Mouse (Mus musculus) hematopoietic stem cell, adult 5-6 weeks (primary cell): Measurements from ENCODE around the gene Cip2a. TPM values are rescaled to one million over a fixed set of nuclear protein-coding genes. Genes with fewer than 3 reads are reported as not detected.

Experiments used
- total RNA-seq: library from RNA; stranded (forward); fragments of 172-1452, 232-1000 nt; gene quantifications from 2 replicates; pipeline ENCODE4 v1.2.3, GENCODE M21; 2017

Cip2a gene
- total RNA-seq, 1 experiment from 2014 or later: 89.5 TPM

Other genes starting within 250 kb of the Cip2a start
- gene Trat1, start 222.2 kb upstream of the Cip2a start, total RNA-seq: 1.2 and 1.8 TPM in 2 replicates
- gene Retnlb, start 177.3 kb upstream of the Cip2a start, total RNA-seq: not detected in 2 replicates
- not detected in 2 replicates for gene Retnla, start 151.6 kb upstream of the Cip2a start, total RNA-seq
- 127 and 234 TPM in 2 replicates for gene Retnlg, start 121.6 kb upstream of the Cip2a start, total RNA-seq
- 38.1 and 39.1 TPM in 2 replicates for gene Dzip3, start within 50 bp of the Cip2a start, total RNA-seq
- gene Myh15, start 63.3 kb downstream of the Cip2a start, total RNA-seq: not detected in 2 replicates